Mouse (Mus musculus): Measurements from ENCODE around the gene Adarb2. TPM values are rescaled to one million over a fixed set of nuclear protein-coding genes. Genes with fewer than 3 reads are reported as not detected.
"Not testable (repeated sequence)": the region's sequence is repeated elsewhere in the genome, so short reads cannot be mapped to it uniquely, and the experiment has no call there.

Adarb2 gene
- total and polyA plus RNA-seq, 3 experiments = 0.42 to 0.57 TPM; not detected in 1

DNA sequence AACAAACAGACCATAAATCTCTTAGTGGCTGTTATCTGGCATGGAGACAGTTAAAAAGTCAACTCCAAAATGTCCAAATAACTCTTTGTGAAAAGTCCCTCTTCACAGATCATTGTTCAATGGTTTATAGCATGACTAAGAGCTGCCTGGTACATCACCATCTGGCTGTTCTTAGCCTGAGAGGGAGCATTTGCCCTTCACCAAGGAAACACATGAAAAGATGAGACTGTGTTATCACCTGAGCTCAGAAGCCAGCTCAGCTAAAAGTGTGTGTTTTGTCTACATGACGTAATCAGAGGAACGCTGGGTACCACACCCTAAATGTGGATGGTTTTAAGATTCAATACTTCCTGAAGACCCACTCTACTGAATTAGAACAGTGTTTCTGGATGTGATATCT lies 403.0 kb downstream of the Adarb2 start:
- Histone ChIP-seq H3K36me3 (ENCODE audit: control insufficient read depth in 1 of 2, insufficient read depth in 2 of 2, low read length in 2 of 2) (peaks cover 0 to 5% of the 10 kb centered on the region in 2 experiments; a peak in 2 of 4 replicates), H3K27me3 (ENCODE audit: control insufficient read depth in 1 of 2, insufficient read depth in 2 of 2, low read length in 2 of 2) (no peaks in the 10 kb centered on the region), H3K79me2 (ENCODE audit: control insufficient read depth, insufficient read depth, low read length, poor library complexity) (no peaks in the 10 kb centered on the region), H3K4me1 (ENCODE audit: control insufficient read depth in 1 of 2, insufficient read depth in 2 of 2, low read length in 2 of 2) (peaks cover 2 to 11% of the 10 kb centered on the region in 2 experiments), H3K4me3 (ENCODE audit: control insufficient read depth in 1 of 2, insufficient read depth in 1 of 2, low read depth in 2 of 2, low read length in 2 of 2) (no peak overlapping the region), H3K9ac (ENCODE audit: control insufficient read depth, low read depth, low read length, poor library complexity, severe bottlenecking) (no peak overlapping the region), H3K27ac (ENCODE audit: control insufficient read depth, low read depth, low read length) (no peak overlapping the region), H3K9me3 (replicated peaks; ENCODE audit: insufficient read depth, low read length) (no peaks in the 10 kb centered on the region)
- DNase-seq (ENCODE audit: low read depth, low spot score) = peak; percentile 27
- TF ChIP-seq ZKSCAN1 (IDR thresholded peaks at IDR 0.05; ENCODE audit: low read depth, low read length) (no peak), ETS1 (IDR thresholded peaks at IDR 0.05; ENCODE audit: low read depth, low read length) (peak; percentile 35; the same call in 1 of the 2 replicates)

DNA sequence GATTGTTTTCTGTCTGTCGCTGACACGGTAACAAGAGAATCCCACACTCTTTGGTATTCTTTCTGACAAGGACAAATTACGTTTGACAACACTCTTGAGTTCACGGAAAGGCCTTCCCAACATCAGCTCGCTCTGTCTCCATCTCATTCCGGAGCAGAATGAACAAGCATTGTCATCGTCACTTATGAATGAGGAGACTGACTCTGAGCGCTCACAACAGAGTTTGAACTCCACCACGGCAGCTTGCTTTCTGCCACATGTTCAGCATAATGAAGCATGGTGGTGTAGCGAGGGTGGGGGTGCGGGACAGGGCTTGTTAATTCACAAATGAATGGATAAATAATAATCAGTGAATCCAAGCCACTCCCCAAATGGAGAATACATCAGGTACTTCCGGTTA lies 405.4 kb downstream of the Adarb2 start:
- H3K27ac ChIP-seq (ENCODE audit: control insufficient read depth, low read depth, low read length) = no peak overlapping the region
- no peak overlapping the region for H3K4me3 ChIP-seq (ENCODE audit: control insufficient read depth in 1 of 2, insufficient read depth in 1 of 2, low read depth in 2 of 2, low read length in 2 of 2)
- DNase-seq (ENCODE audit: low read depth, low spot score) = no peak
- no peaks in the 10 kb centered on the region for H3K79me2 ChIP-seq (ENCODE audit: control insufficient read depth, insufficient read depth, low read length, poor library complexity)
- peaks cover 2 to 11% of the 10 kb centered on the region in 2 experiments for H3K4me1 ChIP-seq (ENCODE audit: control insufficient read depth in 1 of 2, insufficient read depth in 2 of 2, low read length in 2 of 2)
- H3K9me3 ChIP-seq (replicated peaks; ENCODE audit: insufficient read depth, low read length) = no peaks in the 10 kb centered on the region
- H3K36me3 ChIP-seq (ENCODE audit: control insufficient read depth in 1 of 2, insufficient read depth in 2 of 2, low read length in 2 of 2) = peaks cover 0 to 5% of the 10 kb centered on the region in 2 experiments; a peak in 2 of 4 replicates
- no peak overlapping the region for H3K9ac ChIP-seq (ENCODE audit: control insufficient read depth, low read depth, low read length, poor library complexity, severe bottlenecking)
- TF ChIP-seq SIN3A (IDR thresholded peaks at IDR 0.05; ENCODE audit: low read length) (no peak), NELFE (IDR thresholded peaks at IDR 0.05; ENCODE audit: low read depth, low read length) (no peak)
- no peaks in the 10 kb centered on the region for H3K27me3 ChIP-seq (ENCODE audit: control insufficient read depth in 1 of 2, insufficient read depth in 2 of 2, low read length in 2 of 2)

DNA sequence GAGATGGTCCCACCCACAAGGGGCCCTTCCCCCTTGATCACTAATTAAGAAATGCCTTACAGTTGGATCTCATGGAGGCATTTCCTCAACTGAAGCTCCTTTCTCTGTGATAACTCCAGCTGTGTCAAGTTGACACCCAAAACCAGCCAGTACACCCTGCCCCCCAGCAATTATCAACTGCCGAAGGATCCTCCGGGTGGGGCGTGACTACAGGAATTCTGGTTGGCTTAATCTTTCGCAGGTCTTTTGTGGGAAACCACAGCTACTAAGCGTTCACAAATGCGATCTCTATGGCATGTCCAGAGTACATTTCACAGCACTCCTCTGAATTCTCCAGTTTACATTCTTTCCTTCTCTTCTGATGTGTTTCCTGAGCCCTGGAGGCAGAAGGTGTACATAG lies 406.3 kb downstream of the Adarb2 start:
- peak; percentile 83 for DNase-seq (ENCODE audit: low read depth, low spot score)
- H3K4me3 ChIP-seq (ENCODE audit: control insufficient read depth in 1 of 2, insufficient read depth in 1 of 2, low read depth in 2 of 2, low read length in 2 of 2); H3K9me3 ChIP-seq (replicated peaks; ENCODE audit: insufficient read depth, low read length); H3K36me3 ChIP-seq (ENCODE audit: control insufficient read depth in 1 of 2, insufficient read depth in 2 of 2, low read length in 2 of 2); H3K79me2 ChIP-seq (ENCODE audit: control insufficient read depth, insufficient read depth, low read length, poor library complexity); H3K9ac ChIP-seq (ENCODE audit: control insufficient read depth, low read depth, low read length, poor library complexity, severe bottlenecking); H3K27me3 ChIP-seq (ENCODE audit: control insufficient read depth in 1 of 2, insufficient read depth in 2 of 2, low read length in 2 of 2): not testable (repeated sequence)
- Histone ChIP-seq H3K4me1 (ENCODE audit: control insufficient read depth in 1 of 2, insufficient read depth in 2 of 2, low read length in 2 of 2) (peaks cover 2 to 11% of the 10 kb centered on the region in 2 experiments; a peak in 3 of 4 replicates), H3K27ac (ENCODE audit: control insufficient read depth, low read depth, low read length) (peak overlapping the region; percentile 64; the same call in 1 of the 2 replicates)
- peak; percentile 79 for TF ChIP-seq MYB (IDR thresholded peaks at IDR 0.05; ENCODE audit: low read depth, low read length)
- TF ChIP-seq ETS1 (IDR thresholded peaks at IDR 0.05; ENCODE audit: low read depth, low read length) = peak; percentile 63
- TF ChIP-seq EP300 (IDR thresholded peaks at IDR 0.05; ENCODE audit: low read depth in 1 of 2, low read length in 2 of 2) = peak; percentile 64 to 87
- TF ChIP-seq BHLHE40 (IDR thresholded peaks at IDR 0.05; ENCODE audit: borderline replicate concordance, low read depth, low read length) = peak; percentile 26; the same call in 1 of the 2 replicates
- TF ChIP-seq SIN3A (IDR thresholded peaks at IDR 0.05; ENCODE audit: low read length) = 0 out of 2 replicates have a peak, but pooled peaks have one; percentile 35
- TF ChIP-seq TCF12 (IDR thresholded peaks at IDR 0.05; ENCODE audit: low read depth, low read length) = peak; percentile 55; the same call in 1 of the 2 replicates
